Mouse (Mus musculus) fibroblast of lung, adult 2 months (primary cell): ENCODE results near the gene Hoxa5.

Source experiments
- DNase-seq: peaks from one replicate; pipeline ENCODE4 v3.0.0-alpha.2; 2011; ENCODE audit warnings: low read depth

Gene Hoxa5

DNA sequence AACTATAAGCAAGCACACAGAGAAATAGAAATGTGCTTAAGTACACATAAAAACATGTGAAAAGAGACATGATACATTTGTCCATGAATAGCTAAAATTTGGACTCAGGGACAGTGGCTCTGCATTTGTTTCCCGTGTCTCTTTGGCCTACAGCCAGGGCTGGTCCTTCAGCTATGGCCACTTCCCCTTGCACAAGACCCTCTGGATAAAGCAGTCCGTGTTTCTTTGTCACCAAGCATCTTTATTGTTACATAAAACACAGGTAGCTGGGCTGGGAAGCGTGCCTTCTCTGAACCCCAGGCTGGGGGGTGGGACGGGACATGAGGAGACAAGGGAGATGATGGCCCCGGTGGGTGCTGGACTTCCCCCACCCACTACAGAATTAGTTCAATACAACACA is 9.9 kb upstream of the Hoxa5 start:
- no peak for DNase-seq

GRCm38 (mm10) chr6:52213119-52213986 is 9.0 kb upstream of the Hoxa5 start, which contains the start of the genes Hoxa3 and Gm28308:
Gene Hoxa3, minus strand, starts transcription at chr6:52213336.
Gene Gm28308, minus strand, starts transcription at chr6:52213339.
- no peak for DNase-seq

GRCm38 (mm10) chr6:52212556-52213118 is 8.2 kb upstream of the Hoxa5 start:
- DNase-seq, result no peak

- no peak for DNase-seq
Observed at GRCm38 (mm10) chr6:52211961-52212360, 7.6 kb upstream of the Hoxa5 start.

DNA sequence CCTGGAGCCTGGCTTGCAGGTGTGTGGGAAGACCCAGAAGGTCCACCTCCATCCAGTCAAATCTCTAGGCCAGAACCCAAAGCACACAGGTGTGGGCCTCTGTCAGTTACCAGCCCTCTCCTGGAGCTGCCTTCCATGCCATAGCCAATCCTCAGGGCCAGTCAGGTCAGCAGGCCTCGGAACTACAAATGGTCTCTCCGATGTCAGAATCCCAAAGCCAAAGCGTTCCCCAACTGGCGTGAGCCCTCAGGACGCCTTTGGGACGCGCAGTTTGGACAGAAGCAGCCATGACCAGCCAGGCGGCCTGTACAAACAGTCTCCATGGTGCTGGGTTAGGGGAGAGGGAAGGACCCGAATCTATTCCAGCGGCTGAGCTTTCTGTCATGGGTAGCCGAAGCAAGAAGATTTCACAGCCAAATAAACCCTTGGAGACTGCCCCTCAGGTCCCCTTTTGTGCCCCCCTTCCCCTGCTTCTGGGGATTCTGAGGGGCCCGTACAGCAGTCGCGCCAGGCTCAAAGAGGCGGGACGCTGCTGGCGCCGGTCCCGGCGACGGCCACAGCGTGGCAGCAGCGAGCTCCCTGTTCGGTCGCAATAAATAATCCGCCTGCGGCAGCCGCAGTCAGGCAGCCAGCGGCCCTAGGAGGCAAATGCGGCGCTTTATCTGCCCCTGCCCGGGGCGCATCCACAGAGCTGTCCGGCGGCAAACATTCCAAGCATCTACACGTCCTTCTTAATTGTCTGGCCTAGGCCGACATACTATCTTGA is 7.0 kb upstream of the Hoxa5 start:
- DNase-seq, result peak; percentile 40

DNA sequence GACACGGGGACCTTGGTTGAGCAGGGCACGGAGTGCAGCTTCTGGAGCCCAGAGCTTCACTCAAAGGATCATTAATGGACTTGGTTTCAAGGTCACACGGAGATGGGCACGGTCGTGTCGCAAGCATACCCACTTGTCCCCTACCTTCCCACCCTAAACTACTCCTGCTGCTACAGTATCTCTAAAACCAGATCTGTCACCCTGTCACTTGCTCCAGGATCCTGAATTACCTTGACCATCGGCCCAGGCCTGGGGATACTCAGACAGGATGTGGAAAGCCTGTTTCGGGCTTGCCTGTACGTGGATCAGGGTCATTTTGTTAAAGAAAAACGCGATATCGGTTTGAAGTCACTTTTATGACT is 5.3 kb upstream of the Hoxa5 start:
- DNase-seq, result no peak

DNA sequence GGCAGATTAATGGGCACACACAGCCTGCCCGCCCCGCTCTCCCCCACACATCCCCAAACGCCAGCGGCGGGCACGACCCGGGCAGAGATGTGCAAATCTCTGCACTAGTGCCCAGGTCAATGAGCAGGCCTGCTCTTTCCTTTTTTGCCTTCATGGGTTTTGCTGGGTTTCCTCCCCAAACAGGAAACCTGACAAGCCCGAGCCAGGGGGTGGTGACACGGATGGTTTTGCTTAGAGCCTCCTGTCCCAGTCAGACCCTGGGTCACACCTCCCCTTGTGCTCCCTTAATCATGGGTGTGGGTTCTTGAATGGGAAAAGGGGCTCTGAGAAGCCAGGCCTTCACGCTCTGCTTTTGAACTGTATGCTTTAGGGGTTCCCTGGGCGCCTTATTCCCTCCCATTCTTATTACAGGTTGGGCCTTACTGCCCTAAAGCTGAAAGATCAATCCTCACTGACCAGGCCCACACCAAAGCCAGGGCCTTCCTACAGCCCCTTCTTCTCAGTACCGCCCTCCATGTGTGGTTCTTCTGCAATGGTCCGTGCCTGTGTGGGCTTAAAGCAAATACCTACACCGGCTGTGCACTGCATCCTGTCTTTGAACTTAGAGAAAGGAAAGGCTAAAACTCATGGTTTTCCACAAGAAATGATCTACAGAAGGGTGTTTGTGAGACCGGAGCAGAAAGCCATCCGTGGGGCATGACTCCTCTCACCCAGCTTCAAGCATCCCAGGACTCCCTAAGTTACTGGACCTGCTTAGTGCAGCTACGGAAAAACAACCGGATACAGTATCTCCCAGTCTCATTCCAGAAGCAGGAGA is 4.7 kb upstream of the Hoxa5 start:
- no peak for DNase-seq

DNA sequence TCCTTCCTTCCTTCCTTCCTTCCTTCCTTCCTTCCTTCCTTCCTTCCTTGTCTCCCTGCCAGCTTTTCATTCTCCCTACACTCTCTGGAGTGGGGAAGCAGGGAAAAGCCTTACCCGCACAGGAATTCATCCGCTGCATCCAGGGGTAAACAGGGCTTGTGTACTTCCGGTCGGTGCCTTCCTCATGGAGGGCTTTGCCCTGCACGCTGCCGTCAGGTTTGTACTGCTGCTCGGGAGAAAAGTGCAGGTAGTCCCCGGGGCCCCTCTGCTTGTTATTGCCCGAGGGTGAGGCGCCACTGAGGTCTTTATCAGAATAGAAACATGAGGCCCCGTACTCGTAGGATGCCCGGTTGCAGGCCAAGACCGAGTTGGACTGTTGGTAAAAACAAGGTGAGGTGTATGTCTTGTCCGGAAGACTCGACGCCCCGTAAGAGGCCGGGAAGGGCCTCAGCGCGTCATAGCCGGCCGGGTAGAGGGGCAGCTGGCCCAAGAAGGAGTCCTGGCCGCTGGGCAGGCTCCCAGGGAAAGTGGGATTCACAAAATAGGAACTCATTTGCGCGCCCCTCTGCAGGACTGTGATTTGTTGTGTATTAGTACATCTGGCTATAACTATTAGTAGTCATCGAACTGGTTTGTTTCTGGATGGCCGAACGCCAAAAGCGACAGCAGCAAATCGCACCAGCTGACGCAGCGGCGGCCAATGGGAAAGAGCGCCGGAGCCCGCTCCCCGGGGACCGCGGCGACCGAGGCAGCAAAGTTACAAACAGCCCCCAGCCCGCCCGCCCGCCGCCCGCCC is 3.9 kb upstream of the Hoxa5 start, which contains the start of gene Hoxa6:
Gene Hoxa6, minus strand, starts transcription at position 651 of the 796 bp plus-strand sequence.
- no peak for DNase-seq

DNA sequence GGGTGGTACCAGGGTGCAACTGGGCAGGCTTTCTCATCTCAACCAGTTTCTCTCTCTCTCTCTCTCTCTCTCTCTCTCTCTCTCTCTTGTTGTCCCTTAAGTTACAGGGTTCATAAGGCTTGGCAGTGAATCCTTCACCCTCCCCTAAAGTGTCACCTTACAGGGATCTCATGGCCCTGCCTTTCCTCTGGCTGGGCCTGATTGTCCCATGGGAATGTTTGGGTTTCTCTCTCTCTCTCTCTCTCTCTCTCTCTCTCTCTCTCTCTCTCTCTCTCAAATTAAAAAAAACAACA is 3.2 kb upstream of the Hoxa5 start:
- DNase-seq, result no peak

- DNase-seq, result no peak
Observed at GRCm38 (mm10) chr6:52206882-52207683, 2.7 kb upstream of the Hoxa5 start.

- DNase-seq, result no peak
Observed at GRCm38 (mm10) chr6:52205638-52206621, 1.5 kb upstream of the Hoxa5 start.

GRCm38 (mm10) chr6:52205221-52205620 is 834 bp upstream of the Hoxa5 start:
- no peak for DNase-seq

- DNase-seq, result no peak
Observed at GRCm38 (mm10) chr6:52203371-52204049, 877 bp downstream of the Hoxa5 start.

DNA sequence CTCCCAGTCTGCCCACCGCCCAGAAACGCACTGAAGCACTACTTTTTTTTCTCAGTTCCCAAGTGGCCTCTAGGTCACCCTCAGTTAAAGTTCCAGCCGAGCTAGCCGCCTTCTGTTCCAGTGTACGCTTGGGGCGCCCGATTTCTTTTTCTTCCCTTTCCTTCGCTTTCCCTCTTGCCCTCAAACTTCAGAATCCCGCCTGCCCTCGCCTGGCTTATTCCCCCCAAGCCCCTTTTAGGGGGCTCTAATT is 1.3 kb downstream of the Hoxa5 start:
- no peak for DNase-seq

DNA sequence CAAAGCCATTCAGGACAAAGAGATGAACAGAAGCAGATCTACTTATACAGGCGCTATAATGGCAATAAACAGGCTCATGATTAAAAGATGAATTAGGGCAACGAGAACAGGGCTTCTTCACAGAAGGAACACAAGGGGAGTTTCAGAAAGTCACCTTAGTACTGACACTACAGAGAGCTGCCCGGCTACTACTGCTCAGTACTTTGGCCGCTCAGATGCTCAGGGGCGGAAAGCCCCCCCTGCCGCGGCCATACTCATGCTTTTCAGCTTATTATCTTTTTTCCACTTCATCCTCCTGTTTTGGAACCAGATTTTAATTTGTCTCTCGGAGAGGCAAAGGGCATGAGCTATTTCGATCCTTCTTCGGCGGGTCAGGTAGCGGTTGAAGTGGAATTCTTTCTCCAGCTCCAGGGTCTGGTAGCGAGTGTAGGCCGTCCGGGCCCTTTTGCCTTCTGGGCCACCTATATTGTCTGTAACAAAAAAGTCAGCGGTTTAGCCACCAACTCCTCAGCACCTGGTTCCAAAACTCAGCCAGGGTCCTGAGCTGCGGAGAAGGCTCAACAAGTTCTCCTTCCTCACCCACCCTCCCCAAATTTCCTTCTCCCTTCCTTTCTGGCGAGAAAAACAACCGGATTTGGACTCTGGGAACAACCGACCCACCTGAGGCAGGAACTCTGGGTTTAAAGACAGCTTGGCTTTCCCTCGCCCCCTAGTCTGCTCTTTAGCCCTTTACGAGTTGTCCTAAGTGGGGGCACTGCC is 1.8 kb downstream of the Hoxa5 start:
- no peak for DNase-seq

DNA sequence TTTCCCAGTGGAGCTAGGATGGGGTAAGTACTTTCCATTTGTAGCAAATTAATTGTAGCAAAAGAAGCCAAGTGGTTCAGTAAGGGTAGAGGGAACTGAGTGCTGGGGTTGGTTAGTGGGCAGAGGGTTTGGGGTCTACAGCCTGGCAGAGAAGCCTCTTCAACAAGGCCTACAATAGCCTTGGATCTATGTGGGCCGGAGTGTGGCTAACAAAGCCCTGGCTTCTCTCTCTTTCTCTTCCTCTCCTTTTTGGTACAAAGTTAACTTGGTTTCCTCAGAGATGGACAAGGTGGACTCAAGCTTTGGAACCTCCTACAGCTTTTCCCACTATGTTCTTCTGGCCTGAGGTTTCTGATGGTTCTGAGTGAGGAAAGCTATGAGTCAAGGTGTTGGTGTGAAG is 3.1 kb downstream of the Hoxa5 start:
- no peak for DNase-seq

- no peak for DNase-seq
Observed at GRCm38 (mm10) chr6:52200751-52201250, 3.6 kb downstream of the Hoxa5 start.
